Mouse (Mus musculus) thymus, adult 2 months (tissue): ENCODE measurements around the gene Rreb1. TPM values are rescaled to one million over a fixed set of nuclear protein-coding genes. Genes with fewer than 3 reads are reported as not detected.

Experiments used
- DNase-seq: peaks from one replicate; pipeline ENCODE4 v3.0.0; 2021
- H3K27ac ChIP-seq: fragments of 200-500 bp; 2 replicates; pipeline ENCODE4 v1.5.1; 2012; ENCODE audit warnings: low read length, control low read depth; ENCODE audit not compliant: control insufficient read depth, insufficient read depth
- H3K27me3 ChIP-seq: fragments of 200-500 bp; 2 replicates; pipeline ENCODE4 v1.6.1; 2012; ENCODE audit warnings: mild to moderate bottlenecking, low read length, moderate library complexity, mixed read lengths; ENCODE audit not compliant: control insufficient read depth, insufficient read depth
- H3K36me3 ChIP-seq: fragments of 200-500 bp; 2 replicates; pipeline ENCODE4 v1.6.1; 2012; ENCODE audit warnings: mild to moderate bottlenecking, low read length, moderate library complexity; ENCODE audit not compliant: control insufficient read depth, insufficient read depth
- H3K4me1 ChIP-seq: fragments of 200-500 bp; replicated peaks from 2 replicates; pipeline ENCODE4 v1.6.1; 2012; ENCODE audit warnings: low read length; ENCODE audit not compliant: control insufficient read depth, insufficient read depth
- H3K4me3 ChIP-seq: fragments of 200-500 bp; 2 replicates; pipeline ENCODE4 v1.5.1; 2012; ENCODE audit warnings: mild to moderate bottlenecking, low read length, control low read depth, moderate library complexity; ENCODE audit not compliant: control insufficient read depth, insufficient read depth
- CTCF ChIP-seq: fragments of 200-500 bp; IDR thresholded peaks from 2 replicates; pipeline ENCODE4 v1.5.1; 2012; ENCODE audit warnings: mild to moderate bottlenecking, control low read depth, low read length, moderate library complexity, borderline replicate concordance; ENCODE audit not compliant: control insufficient read depth, poor library complexity, insufficient read depth; ENCODE audit errors: extremely low read depth
- POLR2A ChIP-seq: fragments of 200-500 bp; IDR thresholded peaks from 2 replicates; pipeline ENCODE4 v1.6.1; 2012; ENCODE audit warnings: mild to moderate bottlenecking, low read length, control low read depth, moderate library complexity; ENCODE audit not compliant: control insufficient read depth, poor library complexity, insufficient read depth; ENCODE audit errors: extremely low read depth
- WGBS: fragments of 180-500 bp; shearing (Covaris S2); methylation state at CpG from one replicate; pipeline ENCODE4 v1.1.7; 2018; 5-methylcytosine and 5-hydroxymethylcytosine counted together
- polyA plus RNA-seq: library from polyadenylated mRNA; depleted of rRNA; stranded (reverse); fragments of >200 nt; gene quantifications from 2 replicates; pipeline ENCODE4 v1.2.3, GENCODE M21; 2012

Rreb1 gene
- polyA plus RNA-seq, 1 experiment = 37.5 TPM

- Histone ChIP-seq H3K4me1 (peaks cover 27% of the 10 kb centered on the region), H3K36me3 (no peaks in the 10 kb centered on the region), H3K4me3 (peak overlapping the region; percentile 40), H3K27ac (peak overlapping the region; percentile 77), H3K27me3 (no peaks in the 10 kb centered on the region)
- TF ChIP-seq POLR2A = no peak
- no peak for TF ChIP-seq CTCF
- no peak for DNase-seq
- WGBS = 6% methylated on average over 14 of the region's 14 CpGs
Measured at GRCm38 (mm10) chr13:37854455-37855220, 76.4 kb downstream of the Rreb1 start.

- Histone ChIP-seq H3K27ac (no peak overlapping the region), H3K4me1 (peaks cover 25% of the 10 kb centered on the region), H3K36me3 (no peaks in the 10 kb centered on the region), H3K27me3 (no peaks in the 10 kb centered on the region), H3K4me3 (no peak overlapping the region)
- TF ChIP-seq CTCF = no peak
- no peak for TF ChIP-seq POLR2A
- WGBS = 18% methylated on average over 3 of the region's 3 CpGs
- no peak for DNase-seq
Measured at GRCm38 (mm10) chr13:37855221-37855757, 77.1 kb downstream of the Rreb1 start.

GRCm38 (mm10) chr13:37855765-37856164, 77.6 kb downstream of the Rreb1 start:
- Histone ChIP-seq H3K4me3 (no peak overlapping the region), H3K36me3 (no peaks in the 10 kb centered on the region), H3K27ac (no peak overlapping the region), H3K4me1 (peaks cover 25% of the 10 kb centered on the region), H3K27me3 (no peaks in the 10 kb centered on the region)
- no peak for DNase-seq
- TF ChIP-seq CTCF (no peak), POLR2A (no peak)

DNA sequence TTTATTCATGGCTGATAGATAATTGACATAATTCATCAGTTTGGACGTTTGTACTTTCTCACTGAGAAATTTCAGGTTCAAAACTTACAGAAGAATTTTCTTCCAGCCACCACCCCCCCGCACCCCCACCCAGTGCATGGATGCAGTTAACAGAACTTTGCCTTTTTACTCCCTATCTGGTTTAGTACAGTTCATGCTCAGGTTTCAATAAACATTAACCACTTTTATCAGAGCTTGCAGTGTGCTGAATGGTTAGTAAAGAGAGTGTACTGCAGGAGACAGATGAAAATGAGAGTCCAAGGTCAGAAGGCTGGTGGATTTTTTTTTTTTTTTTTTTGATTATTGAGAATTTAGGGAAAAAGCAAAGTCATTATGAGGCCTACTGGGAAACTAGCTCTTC, 78.3 kb downstream of the Rreb1 start:
- WGBS = 77% methylated on average over 2 of the region's 2 CpGs

DNA sequence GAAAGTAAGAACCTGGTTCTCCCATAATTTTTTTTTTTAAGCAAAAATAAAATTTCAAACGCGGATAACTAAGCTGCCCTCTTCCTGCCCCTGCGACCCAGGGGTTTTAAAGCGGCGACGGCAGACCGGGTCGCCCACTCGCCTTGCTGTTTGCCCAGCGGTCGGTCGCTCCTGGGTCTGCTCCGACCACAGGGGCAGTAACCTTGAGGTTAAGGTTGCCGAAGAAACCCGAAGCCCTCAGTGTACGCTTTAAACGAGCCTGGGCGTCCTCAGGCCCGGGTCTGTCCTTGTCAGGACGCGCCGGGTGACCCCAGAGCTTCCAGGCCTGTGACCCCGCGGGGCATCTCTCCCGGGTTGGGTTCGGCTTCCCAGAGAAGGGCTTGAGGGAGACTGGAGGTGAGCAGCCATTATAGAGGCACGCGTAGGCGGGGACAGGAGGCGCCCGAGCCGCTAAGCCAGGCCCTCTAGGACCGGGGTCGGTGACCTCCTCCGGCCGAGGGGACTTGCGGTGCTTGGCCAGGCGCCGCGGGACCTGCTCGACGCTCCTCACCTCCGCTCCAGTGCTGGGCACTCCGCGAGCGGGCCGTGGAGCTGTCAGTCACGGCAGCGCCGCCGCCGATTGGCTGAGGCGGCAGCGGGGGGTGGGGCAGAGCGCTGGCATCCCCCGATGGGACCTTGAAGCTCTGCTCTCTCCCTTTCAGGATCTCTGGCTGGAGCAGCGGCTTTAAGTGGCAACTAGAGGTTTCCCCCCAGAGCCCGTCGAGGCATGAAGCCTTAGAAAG, 79.3 kb downstream of the Rreb1 start:
- H3K36me3 ChIP-seq = no peaks in the 10 kb centered on the region
- under 1% methylated on average over 59 of the region's 59 CpGs for WGBS
- peak; percentile 95 for DNase-seq
- H3K27me3 ChIP-seq = no peaks in the 10 kb centered on the region
- H3K27ac ChIP-seq = peak overlapping the region; percentile 49; the same call in 1 of the 2 replicates
- TF ChIP-seq POLR2A = peak; percentile 78
- no peak for TF ChIP-seq CTCF
- H3K4me1 ChIP-seq = peaks cover 35% of the 10 kb centered on the region
- peak overlapping the region; percentile 65 for H3K4me3 ChIP-seq

More for the DNA sequence above, 78.3 kb downstream of the Rreb1 start:
- H3K4me3 ChIP-seq = no peak overlapping the region
- no peaks in the 10 kb centered on the region for H3K36me3 ChIP-seq
- no peak for TF ChIP-seq POLR2A
- no peak for TF ChIP-seq CTCF
- H3K27me3 ChIP-seq = no peaks in the 10 kb centered on the region
- peaks cover 29% of the 10 kb centered on the region for H3K4me1 ChIP-seq
- no peak overlapping the region for H3K27ac ChIP-seq
- no peak for DNase-seq

GRCm38 (mm10) chr13:37858066-37858501, 79.9 kb downstream of the Rreb1 start:
- H3K27me3 ChIP-seq = no peaks in the 10 kb centered on the region
- H3K36me3 ChIP-seq = no peaks in the 10 kb centered on the region
- TF ChIP-seq POLR2A = no peak
- 0 out of 2 replicates have a peak, but pooled peaks have one; percentile 28 for TF ChIP-seq CTCF
- peaks cover 36% of the 10 kb centered on the region for H3K4me1 ChIP-seq
- under 1% methylated on average over 19 of the region's 19 CpGs for WGBS
- peak overlapping the region; percentile 49 for H3K27ac ChIP-seq
- peak overlapping the region; percentile 65 for H3K4me3 ChIP-seq
- peak; percentile 67 for DNase-seq
